Mouse (Mus musculus): ENCODE data around the gene Hrh2. TPM values are rescaled to one million over a fixed set of nuclear protein-coding genes. Genes with fewer than 3 reads are reported as not detected.

Hrh2 gene
- polyA plus RNA-seq, 1 experiment from 2014 or later, result not detected

DNA sequence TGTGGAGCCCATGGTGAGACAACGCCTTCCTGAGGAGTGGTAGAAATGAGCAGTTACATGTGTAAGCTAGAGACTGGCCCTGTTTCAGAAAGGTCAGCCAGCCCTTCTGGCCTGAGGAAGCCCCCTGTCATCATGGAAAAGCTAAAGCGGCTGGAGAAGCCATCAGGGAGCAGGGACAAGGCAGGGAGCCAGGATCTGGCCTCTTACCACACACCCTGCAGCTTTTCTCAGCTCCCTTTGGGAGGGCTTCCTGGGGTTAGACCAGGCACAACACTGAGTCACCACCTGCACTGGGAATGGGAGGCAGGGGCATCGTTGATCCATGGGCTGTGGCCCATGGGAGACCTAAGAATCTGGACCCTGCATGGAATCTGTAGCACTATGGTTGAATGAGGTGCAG, 11.5 kb upstream of the Hrh2 start:
- H3K9ac ChIP-seq (ENCODE audit: low read length), result no peak overlapping the region
- H3K9me3 ChIP-seq (ENCODE audit: control insufficient read depth, low read length), result no peaks in the 10 kb centered on the region
- H3K4me1 ChIP-seq (ENCODE audit: control insufficient read depth, insufficient read depth, low read length), result no peaks in the 10 kb centered on the region
- no peak overlapping the region for H3K4me3 ChIP-seq (ENCODE audit: low read depth, low read length)
- ATAC-seq (ENCODE audit: low FRiP score), result no peak
- DNase-seq (ENCODE audit: low spot score, missing footprints), result peak; percentile 76
- whole genome bisulfite sequencing, result 50% methylated on average over 3 of the region's 3 CpGs
- no peak overlapping the region for H3K27ac ChIP-seq (ENCODE audit: low read depth, low read length)
- H3K4me2 ChIP-seq, result no peak overlapping the region
- no peaks in the 10 kb centered on the region for H3K36me3 ChIP-seq (ENCODE audit: control insufficient read depth, insufficient read depth, low read length)
- no peaks in the 10 kb centered on the region for H3K27me3 ChIP-seq (ENCODE audit: control insufficient read depth, insufficient read depth, low read length)

DNA sequence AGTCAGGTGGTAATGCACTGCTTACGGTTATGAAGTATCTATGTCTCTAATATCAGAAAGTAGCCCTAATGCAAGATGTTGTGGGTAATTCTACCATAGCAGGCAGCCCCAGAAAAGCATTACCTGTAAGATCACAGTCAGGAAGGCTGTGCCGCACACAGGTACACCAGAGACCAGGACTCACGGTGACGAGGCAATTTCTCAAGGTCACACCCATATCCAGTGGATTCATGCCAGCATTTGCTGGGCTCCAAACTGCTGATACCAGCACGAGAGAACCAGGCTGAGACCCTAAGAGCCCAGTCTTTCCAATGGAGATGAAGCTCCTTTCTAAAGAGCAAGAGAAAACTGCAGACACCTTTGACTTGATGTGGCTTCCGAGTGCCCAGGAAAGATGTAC, 10.6 kb upstream of the Hrh2 start:
- no peak for DNase-seq (ENCODE audit: low spot score, missing footprints)
- no peak overlapping the region for H3K27ac ChIP-seq (ENCODE audit: low read depth, low read length)
- H3K27me3 ChIP-seq (ENCODE audit: control insufficient read depth, insufficient read depth, low read length), result no peaks in the 10 kb centered on the region
- H3K4me2 ChIP-seq, result no peak overlapping the region
- no peaks in the 10 kb centered on the region for H3K36me3 ChIP-seq (ENCODE audit: control insufficient read depth, insufficient read depth, low read length)
- no peak overlapping the region for H3K9ac ChIP-seq (ENCODE audit: low read length)
- WGBS, result 89% methylated on average over 6 of the region's 6 CpGs
- H3K4me3 ChIP-seq (ENCODE audit: low read depth, low read length), result no peak overlapping the region
- no peaks in the 10 kb centered on the region for H3K4me1 ChIP-seq (ENCODE audit: control insufficient read depth, insufficient read depth, low read length)
- no peak for ATAC-seq (ENCODE audit: low FRiP score)
- no peaks in the 10 kb centered on the region for H3K9me3 ChIP-seq (ENCODE audit: control insufficient read depth, low read length)

DNA sequence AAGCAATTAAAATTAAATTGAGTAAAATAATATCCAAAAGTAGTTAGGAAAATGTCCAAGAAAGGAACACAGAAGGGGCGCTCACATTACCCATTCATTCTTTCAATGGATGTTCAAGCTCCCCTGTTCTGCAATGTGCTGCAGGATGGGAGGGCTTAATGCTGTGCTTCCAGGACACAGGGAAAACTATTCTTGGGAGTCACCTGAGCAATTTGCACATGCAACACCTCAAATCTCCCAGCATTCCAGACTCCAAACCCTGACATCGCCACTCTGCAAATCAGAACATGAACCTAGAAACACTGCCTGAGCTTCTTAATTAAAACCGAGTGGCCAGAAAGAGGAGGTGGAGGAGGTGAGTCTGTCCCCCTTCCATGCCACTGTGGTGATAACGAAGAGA, 10.0 kb upstream of the Hrh2 start:
- DNase-seq (ENCODE audit: low spot score, missing footprints) (peak; percentile 62), ATAC-seq (ENCODE audit: low FRiP score) (no peak)
- H3K27ac ChIP-seq (ENCODE audit: low read depth, low read length), result no peak overlapping the region
- 91% methylated on average over 4 of the region's 4 CpGs for WGBS
- H3K9ac ChIP-seq (ENCODE audit: low read length), result no peak overlapping the region
- H3K4me1 ChIP-seq (ENCODE audit: control insufficient read depth, insufficient read depth, low read length), result no peaks in the 10 kb centered on the region
- H3K27me3 ChIP-seq (ENCODE audit: control insufficient read depth, insufficient read depth, low read length), result no peaks in the 10 kb centered on the region
- H3K9me3 ChIP-seq (ENCODE audit: control insufficient read depth, low read length), result no peaks in the 10 kb centered on the region
- no peaks in the 10 kb centered on the region for H3K36me3 ChIP-seq (ENCODE audit: control insufficient read depth, insufficient read depth, low read length)
- no peak overlapping the region for H3K4me2 ChIP-seq
- no peak overlapping the region for H3K4me3 ChIP-seq (ENCODE audit: low read depth, low read length)

GRCm38 (mm10) chr13:54186394-54186793, 5.5 kb upstream of the Hrh2 start:
- ATAC-seq (ENCODE audit: low FRiP score) (no peak), DNase-seq (ENCODE audit: low spot score, missing footprints) (no peak)
- Histone ChIP-seq H3K9me3 (ENCODE audit: control insufficient read depth, low read length) (no peaks in the 10 kb centered on the region), H3K27me3 (ENCODE audit: control insufficient read depth, insufficient read depth, low read length) (no peaks in the 10 kb centered on the region; the same call in 1 of the 2 replicates), H3K36me3 (ENCODE audit: control insufficient read depth, insufficient read depth, low read length) (no peaks in the 10 kb centered on the region), H3K27ac (ENCODE audit: low read depth, low read length) (no peak overlapping the region), H3K4me1 (ENCODE audit: control insufficient read depth, insufficient read depth, low read length) (no peaks in the 10 kb centered on the region), H3K4me3 (ENCODE audit: low read depth, low read length) (no peak overlapping the region), H3K4me2 (no peak overlapping the region), H3K9ac (ENCODE audit: low read length) (no peak overlapping the region)
- 80% methylated on average over 5 of the region's 5 CpGs for WGBS

GRCm38 (mm10) chr13:54188190-54188706, 3.7 kb upstream of the Hrh2 start:
- H3K4me1 ChIP-seq (ENCODE audit: control insufficient read depth, insufficient read depth, low read length), result peaks cover 5% of the 10 kb centered on the region
- H3K9me3 ChIP-seq (ENCODE audit: control insufficient read depth, low read length), result no peaks in the 10 kb centered on the region
- H3K27me3 ChIP-seq (ENCODE audit: control insufficient read depth, insufficient read depth, low read length), result peaks cover 12% of the 10 kb centered on the region
- H3K36me3 ChIP-seq (ENCODE audit: control insufficient read depth, insufficient read depth, low read length), result no peaks in the 10 kb centered on the region
- no peak overlapping the region for H3K9ac ChIP-seq (ENCODE audit: low read length)
- ATAC-seq (ENCODE audit: low FRiP score), result no peak
- no peak overlapping the region for H3K4me3 ChIP-seq (ENCODE audit: low read depth, low read length)
- H3K4me2 ChIP-seq, result no peak overlapping the region
- peak; percentile 64 for DNase-seq (ENCODE audit: low spot score, missing footprints)
- 79% methylated on average over 7 of the region's 7 CpGs for WGBS
- H3K27ac ChIP-seq (ENCODE audit: low read depth, low read length), result no peak overlapping the region

GRCm38 (mm10) chr13:54189896-54190295, 2.0 kb upstream of the Hrh2 start:
- Histone ChIP-seq H3K36me3 (ENCODE audit: control insufficient read depth, insufficient read depth, low read length) (no peaks in the 10 kb centered on the region), H3K4me1 (ENCODE audit: control insufficient read depth, insufficient read depth, low read length) (peaks cover 5% of the 10 kb centered on the region), H3K27me3 (ENCODE audit: control insufficient read depth, insufficient read depth, low read length) (peaks cover 12% of the 10 kb centered on the region), H3K9ac (ENCODE audit: low read length) (no peak overlapping the region), H3K9me3 (ENCODE audit: control insufficient read depth, low read length) (no peaks in the 10 kb centered on the region), H3K27ac (ENCODE audit: low read depth, low read length) (no peak overlapping the region), H3K4me2 (no peak overlapping the region), H3K4me3 (ENCODE audit: low read depth, low read length) (no peak overlapping the region)
- WGBS, result 84% methylated on average over 14 of the region's 14 CpGs
- ATAC-seq (ENCODE audit: low FRiP score), result no peak
- peak; percentile 47 for DNase-seq (ENCODE audit: low spot score, missing footprints)

- Histone ChIP-seq H3K36me3 (ENCODE audit: control insufficient read depth, insufficient read depth, low read length) (no peaks in the 10 kb centered on the region), H3K4me3 (ENCODE audit: low read depth, low read length) (no peak overlapping the region), H3K27ac (ENCODE audit: low read depth, low read length) (no peak overlapping the region), H3K9me3 (ENCODE audit: control insufficient read depth, low read length) (no peaks in the 10 kb centered on the region), H3K27me3 (ENCODE audit: control insufficient read depth, insufficient read depth, low read length) (peaks cover 12% of the 10 kb centered on the region), H3K9ac (ENCODE audit: low read length) (no peak overlapping the region), H3K4me2 (no peak overlapping the region), H3K4me1 (ENCODE audit: control insufficient read depth, insufficient read depth, low read length) (peaks cover 5% of the 10 kb centered on the region)
- ATAC-seq (ENCODE audit: low FRiP score), result no peak
- peak; percentile 80 for DNase-seq (ENCODE audit: low spot score, missing footprints)
- 81% methylated on average over 3 of the region's 3 CpGs for WGBS
Observed at GRCm38 (mm10) chr13:54191181-54191580, 748 bp upstream of the Hrh2 start.

GRCm38 (mm10) chr13:54193580-54193979, 1.7 kb downstream of the Hrh2 start:
- no peaks in the 10 kb centered on the region for H3K9me3 ChIP-seq (ENCODE audit: control insufficient read depth, low read length)
- H3K9ac ChIP-seq (ENCODE audit: low read length), result no peak overlapping the region
- H3K4me2 ChIP-seq, result no peak overlapping the region
- peaks cover 5% of the 10 kb centered on the region for H3K4me1 ChIP-seq (ENCODE audit: control insufficient read depth, insufficient read depth, low read length)
- DNase-seq (ENCODE audit: low spot score, missing footprints) (peak; percentile 49), ATAC-seq (ENCODE audit: low FRiP score) (no peak)
- 69% methylated on average over 5 of the region's 5 CpGs for WGBS
- no peak overlapping the region for H3K4me3 ChIP-seq (ENCODE audit: low read depth, low read length)
- peaks cover 12% of the 10 kb centered on the region for H3K27me3 ChIP-seq (ENCODE audit: control insufficient read depth, insufficient read depth, low read length)
- H3K36me3 ChIP-seq (ENCODE audit: control insufficient read depth, insufficient read depth, low read length), result no peaks in the 10 kb centered on the region
- H3K27ac ChIP-seq (ENCODE audit: low read depth, low read length), result no peak overlapping the region

DNA sequence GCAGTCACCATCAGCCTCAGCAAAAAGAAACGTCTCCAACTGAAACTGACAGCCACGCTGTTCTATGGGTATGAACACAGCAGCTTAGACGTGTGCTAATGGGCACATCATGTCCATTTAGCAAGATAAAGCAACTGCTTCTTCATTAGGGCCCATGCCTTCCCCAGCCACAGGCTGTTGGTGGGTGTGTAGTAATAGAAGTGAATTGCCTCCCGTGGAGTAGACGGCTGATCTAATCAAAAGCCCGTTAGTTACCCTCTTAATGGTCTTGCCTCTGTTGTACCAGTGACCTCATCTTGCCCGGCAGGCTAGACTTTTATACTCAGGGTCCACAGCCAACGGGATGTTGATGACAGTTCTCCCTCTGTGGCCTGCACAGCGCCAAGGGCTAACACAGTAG, 7.1 kb downstream of the Hrh2 start:
- Histone ChIP-seq H3K27me3 (ENCODE audit: control insufficient read depth, insufficient read depth, low read length) (no peaks in the 10 kb centered on the region), H3K27ac (ENCODE audit: low read depth, low read length) (no peak overlapping the region), H3K4me1 (ENCODE audit: control insufficient read depth, insufficient read depth, low read length) (no peaks in the 10 kb centered on the region), H3K4me2 (no peak overlapping the region), H3K36me3 (ENCODE audit: control insufficient read depth, insufficient read depth, low read length) (no peaks in the 10 kb centered on the region), H3K4me3 (ENCODE audit: low read depth, low read length) (no peak overlapping the region), H3K9me3 (ENCODE audit: control insufficient read depth, low read length) (no peaks in the 10 kb centered on the region), H3K9ac (ENCODE audit: low read length) (no peak overlapping the region)
- ATAC-seq (ENCODE audit: low FRiP score) (no peak), DNase-seq (ENCODE audit: low spot score, missing footprints) (no peak)
- 63% methylated on average over 9 of the region's 9 CpGs for WGBS

Data from midbrain, embryonic 11.5 days (tissue).